Mouse (Mus musculus): ENCODE measurements around the gene Mrpl14.

The Mrpl14 gene

GRCm38 (mm10) chr17:45727983-45728723 is 42.0 kb downstream of the Mrpl14 start:
- no peak for DNase-seq

GRCm38 (mm10) chr17:45729387-45729786 is 43.3 kb downstream of the Mrpl14 start:
- no peak for DNase-seq

- no peak for DNase-seq
Observed at GRCm38 (mm10) chr17:45730696-45731095, 44.6 kb downstream of the Mrpl14 start.

- DNase-seq = peak; percentile 94
Observed at GRCm38 (mm10) chr17:45731172-45731864, 45.2 kb downstream of the Mrpl14 start.

- DNase-seq = peak; percentile 59
Observed at GRCm38 (mm10) chr17:45733038-45733734, 47.1 kb downstream of the Mrpl14 start.

- peak; percentile 74 for DNase-seq
Observed at GRCm38 (mm10) chr17:45733735-45734301, 47.7 kb downstream of the Mrpl14 start, which contains the start of gene 1600014C23Rik. Gene 1600014C23Rik, minus strand, starts transcription at chr17:45733844.

GRCm38 (mm10) chr17:45734333-45734732 is 48.2 kb downstream of the Mrpl14 start:
- DNase-seq = peak; percentile 53

- peak; percentile 57 for DNase-seq
Observed at GRCm38 (mm10) chr17:45734881-45735280, 48.8 kb downstream of the Mrpl14 start.

GRCm38 (mm10) chr17:45735382-45736310 is 49.5 kb downstream of the Mrpl14 start:
- peak; percentile 93 for DNase-seq

GRCm38 (mm10) chr17:45736311-45737077 is 50.4 kb downstream of the Mrpl14 start:
- peak; percentile 90 for DNase-seq

- DNase-seq = peak; percentile 63
Observed at GRCm38 (mm10) chr17:45737078-45737601, 51.0 kb downstream of the Mrpl14 start.

- no peak for DNase-seq
Observed at GRCm38 (mm10) chr17:45742371-45743147, 56.4 kb downstream of the Mrpl14 start.

GRCm38 (mm10) chr17:45745629-45746028 is 59.5 kb downstream of the Mrpl14 start:
- DNase-seq = no peak

GRCm38 (mm10) chr17:45746755-45747154 is 60.6 kb downstream of the Mrpl14 start:
- DNase-seq = no peak

- DNase-seq = no peak
Observed at GRCm38 (mm10) chr17:45747293-45747692, 61.2 kb downstream of the Mrpl14 start.

All from cerebellum, adult 9-10 months (tissue).